Mouse (Mus musculus) spleen, adult 2 months (tissue): ENCODE data around the gene Ifng.

Experiments used
- CTCF ChIP-seq: fragments of 200-500 bp; IDR thresholded peaks from 2 replicates; pipeline ENCODE4 v1.5.1; 2011; ENCODE audit warnings: mild to moderate bottlenecking, inconsistent platforms; ENCODE audit not compliant: insufficient read depth, insufficient read length, insufficient replicate concordance; ENCODE audit errors: extremely low read depth
- POLR2A ChIP-seq: fragments of 200-500 bp; IDR thresholded peaks from 2 replicates; pipeline ENCODE4 v1.6.1; 2011; ENCODE audit warnings: low read depth, low read length, inconsistent platforms

GRCm38 (mm10) chr10:118441898-118442297, 1.1 kb downstream of the Ifng start:
- TF ChIP-seq CTCF (peak; percentile 20; the same call in 1 of the 2 replicates), POLR2A (no peak)
